Mouse (Mus musculus) forebrain, embryonic 12.5 days (tissue): ENCODE measurements at regions not wholly inside any gene's neighbourhood (a gene's known extent, or its start where the extent isn't known, plus 50 kb on each side); places are given as distances from the start of the nearest gene placed in this dataset.

Source experiments
- ATAC-seq: fragments of 200-750 bp; cut with Nextera tagmentation; 2 replicates; pipeline ENCODE4 v1.8.0; 2017; ENCODE audit warnings: moderate TSS enrichment; ENCODE audit not compliant: low FRiP score
- H3K27ac ChIP-seq: fragments of 300-500 bp; sonication (generic); 2 replicates; pipeline ENCODE4 v1.5.1; 2016; ENCODE audit warnings: mild to moderate bottlenecking
- H3K27me3 ChIP-seq: fragments of 300-500 bp; sonication (generic); 2 replicates; pipeline ENCODE4 v1.6.1; 2016; ENCODE audit warnings: mild to moderate bottlenecking
- H3K36me3 ChIP-seq: fragments of 300-500 bp; sonication (generic); replicated peaks from 2 replicates; pipeline ENCODE4 v1.6.1; 2016; ENCODE audit warnings: mild to moderate bottlenecking
- H3K4me1 ChIP-seq: fragments of 300-500 bp; sonication (generic); 2 replicates; pipeline ENCODE4 v1.6.1; 2016
- H3K4me2 ChIP-seq: fragments of 300-500 bp; sonication (generic); 2 replicates; pipeline ENCODE4 v1.6.1; 2016; ENCODE audit warnings: mild to moderate bottlenecking, moderate library complexity
- H3K4me3 ChIP-seq: fragments of 300-500 bp; sonication (generic); replicated peaks from 2 replicates; pipeline ENCODE4 v1.5.1; 2016; ENCODE audit warnings: mild to moderate bottlenecking
- H3K9ac ChIP-seq: fragments of 300-500 bp; sonication (generic); 2 replicates; pipeline ENCODE4 v1.6.1; 2016; ENCODE audit warnings: mild to moderate bottlenecking
- H3K9me3 ChIP-seq: fragments of 300-500 bp; sonication (generic); 2 replicates; pipeline ENCODE4 v1.6.1; 2016
- WGBS: fragments of 180-500 bp; shearing (Covaris S2); methylation state at CpG from one replicate; pipeline ENCODE4 v1.1.7; 2016; 5-methylcytosine and 5-hydroxymethylcytosine counted together

GRCm38 (mm10) chr14:92372885-92373284 lies 1517.6 kb downstream of the Pcdh9 start:
- H3K4me1 ChIP-seq, result no peaks in the 10 kb centered on the region

GRCm38 (mm10) chr14:92372446-92372845 lies 1518.0 kb downstream of the Pcdh9 start:
- no peaks in the 10 kb centered on the region for H3K9me3 ChIP-seq
- H3K4me3 ChIP-seq, result no peak overlapping the region
- H3K27me3 ChIP-seq, result no peaks in the 10 kb centered on the region
- H3K36me3 ChIP-seq, result no peaks in the 10 kb centered on the region
- 94% methylated on average over 3 of the region's 3 CpGs for WGBS
- H3K4me2 ChIP-seq, result no peak overlapping the region
- H3K27ac ChIP-seq, result no peak overlapping the region
- no peak overlapping the region for H3K9ac ChIP-seq
- no peak for ATAC-seq
- no peaks in the 10 kb centered on the region for H3K4me1 ChIP-seq

More at GRCm38 (mm10) chr14:92372885-92373284, 1517.6 kb downstream of the Pcdh9 start:
- no peaks in the 10 kb centered on the region for H3K27me3 ChIP-seq
- WGBS, result 88% methylated on average over 4 of the region's 4 CpGs
- H3K9ac ChIP-seq, result no peak overlapping the region
- H3K4me3 ChIP-seq, result no peak overlapping the region
- no peaks in the 10 kb centered on the region for H3K36me3 ChIP-seq
- no peak overlapping the region for H3K4me2 ChIP-seq
- H3K9me3 ChIP-seq, result no peaks in the 10 kb centered on the region
- 0 out of 2 replicates have a peak, but pooled peaks have one; percentile 20 for ATAC-seq
- H3K27ac ChIP-seq, result no peak overlapping the region
